Mouse (Mus musculus): ENCODE results near the gene Acvr1b.

Acvr1b gene

GRCm38 (mm10) chr15:101250220-101250800 lies 76.4 kb downstream of the Acvr1b start:
- DNase-seq (ENCODE audit: low spot score), result no peak

- DNase-seq (ENCODE audit: low spot score), result no peak
Measured at GRCm38 (mm10) chr15:101251930-101252329, 78.1 kb downstream of the Acvr1b start.

DNA sequence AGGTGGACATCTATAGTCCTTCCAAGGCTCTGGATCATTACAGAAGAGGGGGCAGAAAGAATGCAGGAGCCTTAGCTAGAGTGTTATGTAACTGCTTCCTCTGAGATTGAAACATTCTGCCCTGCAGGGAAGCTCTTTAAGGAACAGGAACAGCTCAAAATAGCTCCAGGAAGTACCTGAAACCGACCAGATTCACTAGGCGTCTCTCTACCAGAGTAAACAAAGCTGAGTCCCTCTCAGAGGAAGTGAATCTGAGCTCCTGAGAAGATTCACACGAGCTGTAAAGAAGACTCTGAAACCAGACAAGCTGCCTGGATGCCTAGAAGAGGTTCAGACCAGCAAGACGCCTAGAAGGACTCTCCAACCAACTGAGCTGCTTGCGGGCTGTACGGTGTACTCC lies 78.7 kb downstream of the Acvr1b start:
- no peak for DNase-seq (ENCODE audit: low spot score)

DNA sequence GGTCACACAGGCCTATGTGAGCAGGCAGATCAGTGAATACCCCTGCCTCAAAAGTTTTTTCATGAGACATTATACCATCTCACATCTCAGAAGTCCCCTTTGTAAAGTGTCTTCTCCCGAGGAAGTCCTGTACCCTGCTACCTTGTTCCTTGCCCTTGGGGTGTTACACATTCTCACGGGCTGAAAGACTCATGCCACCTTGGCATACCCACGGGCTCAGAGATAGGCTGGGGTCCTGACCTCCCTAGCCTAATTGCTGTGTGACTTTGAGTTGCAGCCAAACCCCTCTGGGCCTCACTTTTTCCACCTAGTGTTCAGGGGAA lies 79.7 kb downstream of the Acvr1b start:
- no peak for DNase-seq (ENCODE audit: low spot score)

DNA sequence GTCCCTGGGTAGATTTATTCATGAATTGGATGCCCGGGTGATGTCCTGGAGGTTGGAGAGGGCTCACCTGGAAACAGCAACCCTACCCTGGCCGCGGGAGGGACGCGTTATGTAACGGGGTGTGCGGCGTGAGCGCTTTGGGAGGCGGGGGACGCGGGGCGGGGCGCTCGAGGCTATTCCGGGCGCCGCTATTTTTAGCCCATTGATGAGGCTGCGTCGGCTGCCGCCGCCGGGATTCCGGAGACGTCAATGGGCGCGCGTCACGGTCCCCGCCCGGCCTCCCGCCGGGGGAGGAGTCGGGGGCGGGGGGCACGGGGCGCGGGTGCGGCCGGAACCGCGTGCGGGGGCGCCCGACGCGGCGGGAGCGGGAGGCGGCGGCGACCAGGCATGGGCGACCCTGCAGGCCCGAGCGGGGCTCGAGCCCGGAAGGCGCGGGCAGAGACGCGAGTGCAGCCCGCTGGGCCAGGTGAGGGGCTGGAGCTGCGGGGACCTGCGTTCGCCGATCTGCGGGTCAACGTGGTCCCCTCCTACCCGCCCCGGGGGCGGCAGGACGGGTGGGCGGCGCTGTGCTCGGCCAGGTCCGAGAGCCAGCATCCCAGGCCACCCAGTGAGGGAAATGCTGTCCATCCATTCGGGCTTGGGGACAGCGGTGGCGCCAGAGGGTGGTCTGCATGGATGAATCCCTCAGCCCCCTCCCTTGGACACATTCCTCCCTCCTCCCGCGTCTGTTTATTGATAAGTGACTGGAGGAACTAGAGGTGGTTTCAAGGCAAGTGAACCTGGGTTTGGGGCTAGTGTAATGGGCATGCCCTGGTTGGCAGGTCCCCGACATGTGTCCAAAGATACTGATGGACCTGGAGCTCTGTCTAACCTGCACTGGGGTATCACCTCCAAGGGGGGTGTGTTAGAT lies 80.3 kb downstream of the Acvr1b start, which contains the start of gene Nr4a1:
Gene Nr4a1, plus strand, starts transcription at position 384 of the 910 bp plus-strand sequence.
- DNase-seq (ENCODE audit: low spot score), result peak; percentile 79

GRCm38 (mm10) chr15:101255842-101256462 lies 82.1 kb downstream of the Acvr1b start:
- no peak for DNase-seq (ENCODE audit: low spot score)

DNA sequence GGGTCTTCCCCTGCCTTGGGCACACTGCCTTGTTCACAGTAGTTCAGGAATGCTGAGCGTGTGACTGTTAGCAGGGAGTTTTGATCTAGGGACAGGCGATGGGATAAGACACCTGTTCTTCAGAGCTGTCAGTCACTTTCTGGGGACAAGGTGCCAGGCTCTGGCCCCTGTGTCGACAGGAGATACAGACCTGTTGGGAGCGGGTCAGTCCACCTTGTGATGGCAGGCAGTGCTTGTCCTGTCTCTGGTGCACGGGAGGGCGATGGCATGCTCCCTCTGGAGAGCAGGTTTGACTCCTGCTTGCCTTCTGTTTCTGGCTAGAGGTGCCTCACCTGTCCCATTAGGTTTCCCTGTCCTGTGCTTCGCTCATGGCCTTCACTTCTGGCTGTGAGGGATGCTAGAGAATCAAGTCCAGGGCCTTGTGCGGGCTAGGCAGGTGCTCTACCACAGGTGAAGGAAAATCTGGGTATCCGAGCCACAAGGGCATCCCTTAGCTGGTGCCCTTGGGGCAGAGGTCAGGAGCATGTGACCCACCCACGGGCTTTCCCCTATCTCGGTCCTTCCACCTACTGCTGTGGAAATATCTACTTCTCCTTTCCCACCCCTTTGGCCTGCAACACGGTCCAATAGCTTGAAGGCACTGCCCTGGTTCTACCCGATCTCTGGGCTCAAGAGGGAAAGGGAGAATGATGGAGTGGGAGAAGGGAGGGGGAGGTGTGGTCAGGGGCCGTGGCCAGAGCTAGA lies 82.8 kb downstream of the Acvr1b start:
- no peak for DNase-seq (ENCODE audit: low spot score)

GRCm38 (mm10) chr15:101258420-101258819 lies 84.6 kb downstream of the Acvr1b start:
- no peak for DNase-seq (ENCODE audit: low spot score)

GRCm38 (mm10) chr15:101259922-101260321 lies 86.1 kb downstream of the Acvr1b start:
- DNase-seq (ENCODE audit: low spot score), result no peak

GRCm38 (mm10) chr15:101260387-101260786 lies 86.5 kb downstream of the Acvr1b start:
- peak; percentile 83 for DNase-seq (ENCODE audit: low spot score)

GRCm38 (mm10) chr15:101260874-101261622 lies 87.2 kb downstream of the Acvr1b start:
- DNase-seq (ENCODE audit: low spot score), result no peak

- no peak for DNase-seq (ENCODE audit: low spot score)
Measured at GRCm38 (mm10) chr15:101262502-101262901, 88.6 kb downstream of the Acvr1b start.
